Mouse (Mus musculus): Measurements from ENCODE around the gene Trank1. TPM values are rescaled to one million over a fixed set of nuclear protein-coding genes. Genes with fewer than 3 reads are reported as not detected.
A peak's percentile ranks its signal among the peaks of the same experiment; 100 is the strongest.

Trank1 gene
- total and polyA plus RNA-seq, 3 experiments, result 0.13 to 0.66 (median 0.34) TPM

- Histone ChIP-seq H3K4me2 (ENCODE audit: insufficient read depth, low read depth, poor library complexity, severe bottlenecking) (peak overlapping the region; percentile 57), H3K79me2 (replicated peaks; ENCODE audit: control insufficient read depth, extremely low read depth, insufficient read depth, poor library complexity, severe bottlenecking) (no peaks in the 10 kb centered on the region), H3K4me1 (ENCODE audit: control insufficient read depth in 1 of 2, insufficient read depth in 2 of 2) (peaks cover 7 to 12% of the 10 kb centered on the region in 2 experiments), H3K27me3 (replicated peaks) (no peaks in the 10 kb centered on the region), H3K36me3 (replicated peaks in 1 of 2; ENCODE audit: control insufficient read depth in 1 of 2, insufficient read depth in 1 of 2, low read length in 1 of 2) (no peaks in the 10 kb centered on the region), H3K9me3 (replicated peaks; ENCODE audit: low read length) (no peaks in the 10 kb centered on the region), H3K9ac (ENCODE audit: insufficient read depth, low read depth) (0 out of 2 replicates have a peak overlapping the region, but pooled peaks have one; percentile 36), H3K27ac (ENCODE audit: insufficient read depth, low read depth) (no peak overlapping the region), H3K4me3 (replicated peaks in 1 of 3; ENCODE audit: low read depth in 2 of 3, low read length in 2 of 3, poor library complexity in 1 of 3) (no peak overlapping the region)
- dilution Hi-C loops (cut with MboI; ENCODE audit: extremely low pct_ligation_motif_present, extremely low pct_unique_long_range_greater_than_20kb, low sequenced_read_pairs), result no loop called here
- in situ Hi-C loops (cut with MboI; ENCODE audit: low pct_ligation_motif_present, low pct_unique_long_range_greater_than_20kb, low sequenced_read_pairs), result no loop called here
- peak; percentile 85 for DNase-seq (ENCODE audit: extremely low read depth)
- TF ChIP-seq USF1 (IDR thresholded peaks at IDR 0.05; ENCODE audit: low read depth, low read length) (no peak), NELFE (IDR thresholded peaks at IDR 0.05; ENCODE audit: low read depth, low read length) (peak; percentile 95; the same call in 1 of the 2 replicates), E2F4 (IDR thresholded peaks at IDR 0.05; ENCODE audit: insufficient replicate concordance, low read depth, low read length) (no peak), NRF1 (IDR thresholded peaks at IDR 0.05; ENCODE audit: low read depth, low read length) (no peak), MYC (IDR thresholded peaks at IDR 0.05; ENCODE audit: low read depth, low read length) (no peak), GABPA (IDR thresholded peaks at IDR 0.05; ENCODE audit: insufficient replicate concordance, low read depth, low read length) (no peak), ELF1 (IDR thresholded peaks at IDR 0.05; ENCODE audit: low read depth, low read length) (no peak), UBTF (IDR thresholded peaks at IDR 0.05; ENCODE audit: low read depth, low read length) (no peak), HCFC1 (IDR thresholded peaks at IDR 0.05; ENCODE audit: low read depth, low read length) (peak; percentile 42), USF2 (conservative IDR thresholded peaks at IDR 0.05; ENCODE audit: low read depth, low read length) (no peak), MXI1 (IDR thresholded peaks at IDR 0.05; ENCODE audit: low read depth, low read length) (no peak), SMC3 (IDR thresholded peaks at IDR 0.05; ENCODE audit: low read depth, low read length) (peak; percentile 82), PAX5 (IDR thresholded peaks at IDR 0.05; ENCODE audit: low read length) (no peak), ZKSCAN1 (IDR thresholded peaks at IDR 0.05; ENCODE audit: borderline replicate concordance, low read depth, low read length) (no peak), MAX (IDR thresholded peaks at IDR 0.05; ENCODE audit: low read length) (0 out of 2 replicates have a peak, but pooled peaks have one; percentile 11), KAT2A (IDR thresholded peaks at IDR 0.05; ENCODE audit: insufficient replicate concordance, low read length) (no peak), TBP (conservative IDR thresholded peaks at IDR 0.05; ENCODE audit: low read depth, low read length) (peak; percentile 75), RAD21 (IDR thresholded peaks at IDR 0.05; ENCODE audit: low read depth, low read length) (peak; percentile 63), TCF12 (IDR thresholded peaks at IDR 0.05; ENCODE audit: low read depth, low read length) (no peak; the same call in 1 of the 2 replicates), CTCF (conservative IDR thresholded peaks at IDR 0.05 in 1 of 2, IDR thresholded peaks at IDR 0.05 in 1 of 2; ENCODE audit: low read depth in 2 of 2, low read length in 2 of 2) (peak; percentile 99 to 100), MEF2A (IDR thresholded peaks at IDR 0.05; ENCODE audit: borderline replicate concordance, low read depth, low read length) (no peak), RCOR1 (conservative IDR thresholded peaks at IDR 0.05; ENCODE audit: low read depth, low read length) (no peak), POLR2A (IDR thresholded peaks at IDR 0.05; ENCODE audit: low read depth, low read length) (peak; percentile 66; the same call in 1 of the 2 replicates), IRF4 (IDR thresholded peaks at IDR 0.05; ENCODE audit: low read depth, low read length) (peak; percentile 8; the same call in 1 of the 2 replicates), BHLHE40 (IDR thresholded peaks at IDR 0.05; ENCODE audit: low read depth, low read length) (0 out of 2 replicates have a peak, but pooled peaks have one; percentile 27), JUN (IDR thresholded peaks at IDR 0.05; ENCODE audit: insufficient read depth, low read depth, low read length) (peak; percentile 43; the same call in 1 of the 2 replicates), MAZ (IDR thresholded peaks at IDR 0.05; ENCODE audit: low read depth, low read length) (0 out of 2 replicates have a peak, but pooled peaks have one; percentile 55), ETS1 (conservative IDR thresholded peaks at IDR 0.05; ENCODE audit: low read depth, low read length) (0 out of 2 replicates have a peak, but pooled peaks have one; percentile 12), SIN3A (IDR thresholded peaks at IDR 0.05; ENCODE audit: low read length) (no peak), POLR2AphosphoS2 (IDR thresholded peaks at IDR 0.05; ENCODE audit: low read depth, low read length) (no peak), JUND (conservative IDR thresholded peaks at IDR 0.05; ENCODE audit: low read depth, low read length) (peak; percentile 20; the same call in 1 of the 2 replicates), CHD1 (IDR thresholded peaks at IDR 0.05; ENCODE audit: low read depth, low read length) (no peak), MAFK (IDR thresholded peaks at IDR 0.05; ENCODE audit: insufficient replicate concordance, low read length) (no peak), ZNF384 (IDR thresholded peaks at IDR 0.05; ENCODE audit: low read depth, low read length) (no peak), ZMIZ1 (IDR thresholded peaks at IDR 0.05; ENCODE audit: low read depth, low read length) (0 out of 2 replicates have a peak, but pooled peaks have one; percentile 12), EP300 (IDR thresholded peaks at IDR 0.05; ENCODE audit: low read length) (0 out of 2 replicates have a peak, but pooled peaks have one; percentile 15), CHD2 (IDR thresholded peaks at IDR 0.05; ENCODE audit: low read length) (peak; percentile 3; the same call in 1 of the 2 replicates), ZC3H11A (IDR thresholded peaks at IDR 0.05; ENCODE audit: low read depth, low read length) (no peak)
Measured at GRCm38 (mm10) chr9:111289832-111290339, 21.7 kb upstream of the Trank1 start.
